Mouse (Mus musculus) thymus, adult 2 months (tissue): Measurements from ENCODE around the gene Map4k1.

Experiments used
- CTCF ChIP-seq: fragments of 200-500 bp; IDR thresholded peaks from 2 replicates; pipeline ENCODE4 v1.5.1; 2012; ENCODE audit warnings: mild to moderate bottlenecking, control low read depth, low read length, moderate library complexity, borderline replicate concordance; ENCODE audit not compliant: control insufficient read depth, poor library complexity, insufficient read depth; ENCODE audit errors: extremely low read depth
- POLR2A ChIP-seq: fragments of 200-500 bp; IDR thresholded peaks from 2 replicates; pipeline ENCODE4 v1.6.1; 2012; ENCODE audit warnings: mild to moderate bottlenecking, low read length, control low read depth, moderate library complexity; ENCODE audit not compliant: control insufficient read depth, poor library complexity, insufficient read depth; ENCODE audit errors: extremely low read depth

DNA sequence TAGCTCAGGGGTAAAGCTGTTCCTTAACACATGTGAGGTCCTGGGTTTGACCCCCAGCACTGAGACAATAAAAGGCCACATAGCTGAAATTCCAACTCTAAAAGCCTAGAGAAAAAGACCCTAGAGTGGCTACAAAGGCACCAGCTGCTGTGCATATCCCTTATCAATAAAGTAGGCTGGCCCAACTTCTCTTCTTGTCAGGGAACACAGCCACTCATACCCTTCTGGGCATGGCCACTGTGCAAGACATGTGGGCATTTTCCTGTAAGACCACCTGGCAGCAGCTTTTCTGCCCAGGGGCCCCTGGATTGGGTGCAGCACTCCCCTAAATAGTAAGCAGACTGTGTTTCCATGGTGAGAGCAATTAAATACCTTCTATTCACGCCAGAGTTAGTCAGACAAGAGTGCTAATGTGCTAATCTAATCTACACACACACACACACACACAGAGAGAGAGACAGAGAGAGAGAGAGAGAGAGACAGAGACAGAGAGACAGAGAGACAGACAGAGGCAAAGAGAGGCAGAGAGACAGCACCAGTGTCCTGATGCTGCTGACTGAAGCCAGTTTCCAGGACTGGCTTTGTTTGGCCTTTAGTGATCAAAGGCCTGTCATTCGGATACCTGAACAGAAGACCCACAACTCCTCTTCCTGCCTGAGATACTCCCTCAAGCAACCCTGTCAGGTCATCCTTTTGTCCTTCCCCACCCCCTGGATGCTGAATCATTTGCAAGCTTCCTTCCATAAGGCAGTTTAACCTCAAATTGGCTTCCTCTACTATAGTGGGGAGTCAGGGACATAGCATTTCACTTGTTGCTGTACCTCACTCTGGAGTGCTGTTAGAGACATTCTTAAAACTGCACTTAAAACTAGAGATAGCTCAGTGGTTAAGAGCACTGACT lies 28.1 kb upstream of the Map4k1 start:
- TF ChIP-seq CTCF (no peak), POLR2A (no peak)
